Mouse (Mus musculus) spleen, adult 2 months (tissue): ENCODE results near the gene Wipf2.

Experiments used
- CTCF ChIP-seq: fragments of 200-500 bp; IDR thresholded peaks from 2 replicates; pipeline ENCODE4 v1.5.1; 2011; ENCODE audit warnings: mild to moderate bottlenecking, inconsistent platforms; ENCODE audit not compliant: insufficient read depth, insufficient read length, insufficient replicate concordance; ENCODE audit errors: extremely low read depth
- POLR2A ChIP-seq: fragments of 200-500 bp; IDR thresholded peaks from 2 replicates; pipeline ENCODE4 v1.6.1; 2011; ENCODE audit warnings: low read depth, low read length, inconsistent platforms

GRCm38 (mm10) chr11:98930127-98930601, 66.7 kb downstream of the Wipf2 start:
- no peak for TF ChIP-seq POLR2A
- no peak for TF ChIP-seq CTCF
